Mouse (Mus musculus) small intestine, adult 2 months (tissue): ENCODE measurements around the gene Gm3239. TPM values are rescaled to one million over a fixed set of nuclear protein-coding genes. Genes with fewer than 3 reads are reported as not detected.
"Not testable (repeated sequence)": the region's sequence is repeated elsewhere in the genome, so short reads cannot be mapped to it uniquely, and the experiment has no call there.

ENCODE experiments used
- H3K27ac ChIP-seq: fragments of 200-500 bp; 2 replicates; pipeline ENCODE4 v1.5.1; 2012; ENCODE audit warnings: low read depth, low read length, control low read depth, inconsistent platforms; ENCODE audit not compliant: insufficient read depth
- H3K27me3 ChIP-seq: fragments of 200-500 bp; 2 replicates; pipeline ENCODE4 v1.6.1; 2012; ENCODE audit warnings: mild to moderate bottlenecking, moderate library complexity, low read length, inconsistent platforms; ENCODE audit not compliant: control insufficient read depth, insufficient read depth
- H3K36me3 ChIP-seq: fragments of 200-500 bp; 2 replicates; pipeline ENCODE4 v1.6.1; 2012; ENCODE audit warnings: mild to moderate bottlenecking, low read length, control low read depth, inconsistent platforms; ENCODE audit not compliant: control insufficient read depth, insufficient read depth
- H3K4me1 ChIP-seq: fragments of 200-500 bp; 2 replicates; pipeline ENCODE4 v1.6.1; 2012; ENCODE audit warnings: low read length, inconsistent platforms, mixed read lengths; ENCODE audit not compliant: control insufficient read depth, insufficient read depth, insufficient read length
- H3K4me3 ChIP-seq: fragments of 200-500 bp; 2 replicates; pipeline ENCODE4 v1.5.1; 2012; ENCODE audit warnings: low read depth, mild to moderate bottlenecking, control low read depth, inconsistent platforms, low read length, moderate library complexity
- WGBS: fragments of 180-500 bp; shearing (Covaris S2); methylation state at CpG from one replicate; pipeline ENCODE4 v1.1.7; 2018; 5-methylcytosine and 5-hydroxymethylcytosine counted together
- polyA plus RNA-seq: library from polyadenylated mRNA; depleted of rRNA; stranded (reverse); fragments of >200 nt; gene quantifications from 2 replicates; pipeline ENCODE4 v1.2.3, GENCODE M21; 2012; rRNA removed

Gm3239 gene
- polyA plus RNA-seq, result not detected in 2 replicates

DNA sequence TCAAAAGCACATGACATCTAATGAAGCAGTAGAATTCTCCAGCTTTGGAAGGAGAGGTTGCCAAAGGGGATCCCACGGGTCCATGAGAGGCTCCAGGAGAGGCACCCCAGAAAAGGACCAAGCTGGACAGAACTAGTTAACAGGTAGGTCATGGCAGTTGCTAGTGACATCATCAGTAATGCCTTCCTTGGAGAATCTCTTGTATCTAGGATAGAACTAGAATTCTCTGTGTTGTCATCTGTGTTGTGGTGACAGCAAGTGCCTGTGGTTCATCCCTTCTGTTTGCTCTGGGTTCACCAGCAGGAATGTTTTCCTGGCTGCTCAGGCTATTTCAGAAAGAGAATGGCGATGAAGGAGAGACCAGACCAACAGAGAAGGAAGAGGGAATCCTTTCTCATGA lies at the start of gene Gm3239:
Gene Gm3239, plus strand, starts transcription at position 301 of the 400 bp plus-strand sequence.
- H3K4me3 ChIP-seq, H3K4me1 ChIP-seq, H3K36me3 ChIP-seq, H3K27ac ChIP-seq, H3K27me3 ChIP-seq: not testable (repeated sequence)
- no CpG with 5 or more reads among the region's 2 CpGs for WGBS

GRCm38 (mm10) chr14:4632052-4632451 lies 31.9 kb upstream of the Gm3239 start, which contains the start of gene Gm8159:
TSS of gene Gm8159 (plus strand) at chr14:4632352.
- H3K27me3 ChIP-seq, H3K36me3 ChIP-seq, H3K4me3 ChIP-seq, H3K4me1 ChIP-seq, H3K27ac ChIP-seq: not testable (repeated sequence)
- no CpG with 5 or more reads among the region's 2 CpGs for WGBS

GRCm38 (mm10) chr14:4649309-4649708 lies 14.7 kb upstream of the Gm3239 start:
- 5% methylated on average over 18 of the region's 18 CpGs for WGBS
- not testable (repeated sequence) for H3K27me3 ChIP-seq, H3K27ac ChIP-seq, H3K4me1 ChIP-seq, H3K4me3 ChIP-seq, H3K36me3 ChIP-seq

- H3K4me3 ChIP-seq, H3K4me1 ChIP-seq, H3K36me3 ChIP-seq, H3K27me3 ChIP-seq, H3K27ac ChIP-seq: not testable (repeated sequence)
- 4% methylated on average over 5 of the region's 9 CpGs for WGBS
Measured at GRCm38 (mm10) chr14:4650324-4650723, 13.7 kb upstream of the Gm3239 start.

DNA sequence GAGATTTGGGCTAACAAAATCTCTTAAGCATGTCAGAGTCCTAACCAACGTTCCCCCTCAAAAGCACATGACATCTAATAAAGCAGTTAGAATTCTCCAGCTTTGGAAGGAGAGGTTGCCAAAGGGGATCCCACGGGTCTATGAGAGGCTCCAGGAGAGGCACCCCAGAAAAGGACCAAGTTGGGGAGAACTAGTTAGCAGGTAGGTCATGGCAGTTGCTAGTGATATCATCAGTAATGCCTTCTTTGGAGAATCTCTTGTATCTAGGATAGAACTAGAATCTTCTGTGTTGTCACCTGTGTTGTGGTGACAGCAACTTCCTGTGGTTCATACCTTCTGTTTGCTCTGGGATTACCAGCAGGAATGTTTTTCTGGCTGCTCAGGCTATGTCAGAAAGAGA lies 44.9 kb downstream of the Gm3239 start, which contains the start of gene Gm7876:
Gene Gm7876, plus strand, starts transcription at position 301 of the 400 bp plus-strand sequence.
- not testable (repeated sequence) for H3K36me3 ChIP-seq, H3K27ac ChIP-seq, H3K27me3 ChIP-seq, H3K4me3 ChIP-seq, H3K4me1 ChIP-seq
- 76% methylated on average over 1 of the region's 2 CpGs for WGBS

Other genes with a start within 250 kb of the Gm3239 start
- gene Gm3164, start 248.7 kb upstream of the Gm3239 start, polyA plus RNA-seq, result not detected in 2 replicates
- not detected in 2 replicates for gene Gm3173, start 233.2 kb upstream of the Gm3239 start, polyA plus RNA-seq
- not detected in 2 replicates for gene Gm3182, start 182.4 kb upstream of the Gm3239 start, polyA plus RNA-seq
- not detected in 2 replicates for gene Gm3047, start 108.8 kb upstream of the Gm3239 start, polyA plus RNA-seq
- gene Gm8159, start 31.8 kb upstream of the Gm3239 start, polyA plus RNA-seq, result not detected in 2 replicates
- gene Gm7876, start 45.0 kb downstream of the Gm3239 start, polyA plus RNA-seq, result not detected in 2 replicates
- gene Gm3252, start 62.6 kb downstream of the Gm3239 start, polyA plus RNA-seq, result not detected in 2 replicates
- gene Gm9602, start 112.1 kb downstream of the Gm3239 start, polyA plus RNA-seq, result not detected in 2 replicates
- not detected in 2 replicates for gene Gm3269, start 173.9 kb downstream of the Gm3239 start, polyA plus RNA-seq
- not detected in 2 replicates for gene Gm3264, start 191.4 kb downstream of the Gm3239 start, polyA plus RNA-seq
- not detected in 2 replicates for gene Gm3278, start 228.2 kb downstream of the Gm3239 start, polyA plus RNA-seq